Mouse (Mus musculus) ES-Bruce4 (cell line): ENCODE data around the gene Myod1.

Experiments
- CTCF ChIP-seq: IDR thresholded peaks from one replicate; pipeline ENCODE4 v1.8.1; 2011; ENCODE audit warnings: low read depth, low read length
- EP300 ChIP-seq: IDR thresholded peaks from 2 replicates; pipeline ENCODE4 v1.6.1; 2011; ENCODE audit warnings: low read depth, low read length; ENCODE audit not compliant: insufficient read depth
- POLR2A ChIP-seq: IDR thresholded peaks from one replicate; pipeline ENCODE4 v1.8.1; 2011; ENCODE audit warnings: low read length; ENCODE audit not compliant: insufficient read depth

DNA sequence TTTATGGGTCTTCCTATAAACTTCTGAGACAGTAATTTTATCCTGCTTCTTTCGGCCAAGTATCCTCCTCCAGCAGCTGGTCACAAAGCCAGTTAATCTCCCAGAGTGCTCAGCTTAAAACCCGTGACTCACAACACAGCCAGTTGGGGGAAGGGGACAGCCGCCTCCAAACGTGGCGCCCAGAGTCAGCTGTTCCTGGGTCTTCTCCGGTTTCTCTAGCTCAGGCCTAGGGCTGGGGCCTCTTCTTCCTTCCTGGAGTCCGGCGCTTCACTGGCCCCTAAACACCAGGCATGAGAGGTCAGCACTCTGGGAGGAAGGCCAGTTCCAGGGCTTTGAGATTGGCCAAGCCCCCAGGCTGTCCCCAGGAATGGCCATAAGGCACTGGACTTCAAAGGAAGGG is 23.1 kb upstream of the Myod1 start:
- no peak for TF ChIP-seq POLR2A
- no peak for TF ChIP-seq CTCF
- no peak for TF ChIP-seq EP300
